Mouse (Mus musculus) heart, embryonic 13.5 days (tissue): Measurements from ENCODE around the gene 4930505A04Rik. TPM values are rescaled to one million over a fixed set of nuclear protein-coding genes. Genes with fewer than 3 reads are reported as not detected.
"Not testable (repeated sequence)": the region's sequence is repeated elsewhere in the genome, so short reads cannot be mapped to it uniquely, and the experiment has no call there.

ENCODE experiments used
- ATAC-seq: fragments of 200-750 bp; cut with Nextera tagmentation; 2 replicates; pipeline ENCODE4 v1.8.0; 2017; ENCODE audit warnings: moderate TSS enrichment; ENCODE audit not compliant: insufficient number of reproducible peaks, low FRiP score, low TSS enrichment; ENCODE audit errors: extremely low read depth
- H3K27ac ChIP-seq: fragments of 300-500 bp; sonication (generic); replicated peaks from 2 replicates; pipeline ENCODE4 v1.5.1; 2015; ENCODE audit warnings: moderate library complexity, mild to moderate bottlenecking, inconsistent platforms
- H3K27me3 ChIP-seq: fragments of 300-500 bp; sonication (generic); replicated peaks from 2 replicates; pipeline ENCODE4 v1.6.1; 2015; ENCODE audit warnings: mild to moderate bottlenecking, inconsistent platforms
- H3K36me3 ChIP-seq: fragments of 300-500 bp; sonication (generic); 2 replicates; pipeline ENCODE4 v1.6.1; 2015; ENCODE audit warnings: mild to moderate bottlenecking, inconsistent platforms
- H3K4me1 ChIP-seq: fragments of 300-500 bp; sonication (generic); 2 replicates; pipeline ENCODE4 v1.6.1; 2015; ENCODE audit warnings: inconsistent platforms
- H3K4me2 ChIP-seq: fragments of 300-500 bp; sonication (generic); 2 replicates; pipeline ENCODE4 v1.6.1; 2015; ENCODE audit warnings: inconsistent platforms, mild to moderate bottlenecking, moderate library complexity
- H3K4me3 ChIP-seq: fragments of 300-500 bp; sonication (generic); 2 replicates; pipeline ENCODE4 v1.5.1; 2015; ENCODE audit warnings: moderate library complexity, mild to moderate bottlenecking, inconsistent platforms
- H3K9ac ChIP-seq: fragments of 300-500 bp; sonication (generic); 2 replicates; pipeline ENCODE4 v1.6.1; 2015; ENCODE audit warnings: inconsistent platforms, mild to moderate bottlenecking, moderate library complexity
- H3K9me3 ChIP-seq: fragments of 300-500 bp; sonication (generic); 2 replicates; pipeline ENCODE4 v1.6.1; 2016; ENCODE audit warnings: inconsistent platforms
- WGBS: fragments of 180-500 bp; shearing (Covaris S2); methylation state at CpG from one replicate; pipeline ENCODE4 v1.1.7; 2015; ENCODE audit warnings: mixed read lengths; 5-methylcytosine and 5-hydroxymethylcytosine counted together
- polyA plus RNA-seq: library from polyadenylated mRNA; unstranded; fragments of >200 nt; fragmentation: Nextera tagmentation; extraction: Ambion mirVana; gene quantifications from 2 replicates; pipeline ENCODE4 v1.2.1, GENCODE M21; 2015

4930505A04Rik gene
- polyA plus RNA-seq, 1 experiment from 2014 or later: not detected

DNA sequence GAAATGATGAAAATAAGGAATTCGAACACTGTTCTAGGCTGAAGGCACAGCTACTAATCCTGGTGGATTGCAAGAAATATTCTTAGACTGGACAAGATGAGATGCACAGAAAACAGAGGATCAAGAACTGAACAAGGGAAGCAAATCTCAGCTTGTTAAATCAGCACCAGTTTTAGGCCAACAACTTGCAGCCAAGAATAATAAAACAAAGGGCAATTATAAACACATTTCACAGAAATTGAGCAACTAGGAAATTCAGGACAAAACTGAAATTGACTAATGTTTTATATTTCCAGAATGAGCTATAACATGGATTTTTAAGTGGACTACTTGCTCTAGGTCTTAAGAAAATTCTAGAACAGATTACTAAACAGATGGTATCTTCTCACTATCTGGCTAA is 24.1 kb downstream of the 4930505A04Rik start:
- no peak for ATAC-seq
- Histone ChIP-seq H3K36me3 (no peaks in the 10 kb centered on the region), H3K27ac (no peak overlapping the region), H3K4me3 (no peak overlapping the region), H3K4me2 (no peak overlapping the region), H3K4me1 (0 out of 2 replicates have a peak, but pooled peaks cover 6% of the 10 kb centered on the region), H3K9ac (no peak overlapping the region), H3K27me3 (no peaks in the 10 kb centered on the region), H3K9me3 (no peaks in the 10 kb centered on the region)
- WGBS: 87% methylated on average over 1 of the region's 1 CpGs

DNA sequence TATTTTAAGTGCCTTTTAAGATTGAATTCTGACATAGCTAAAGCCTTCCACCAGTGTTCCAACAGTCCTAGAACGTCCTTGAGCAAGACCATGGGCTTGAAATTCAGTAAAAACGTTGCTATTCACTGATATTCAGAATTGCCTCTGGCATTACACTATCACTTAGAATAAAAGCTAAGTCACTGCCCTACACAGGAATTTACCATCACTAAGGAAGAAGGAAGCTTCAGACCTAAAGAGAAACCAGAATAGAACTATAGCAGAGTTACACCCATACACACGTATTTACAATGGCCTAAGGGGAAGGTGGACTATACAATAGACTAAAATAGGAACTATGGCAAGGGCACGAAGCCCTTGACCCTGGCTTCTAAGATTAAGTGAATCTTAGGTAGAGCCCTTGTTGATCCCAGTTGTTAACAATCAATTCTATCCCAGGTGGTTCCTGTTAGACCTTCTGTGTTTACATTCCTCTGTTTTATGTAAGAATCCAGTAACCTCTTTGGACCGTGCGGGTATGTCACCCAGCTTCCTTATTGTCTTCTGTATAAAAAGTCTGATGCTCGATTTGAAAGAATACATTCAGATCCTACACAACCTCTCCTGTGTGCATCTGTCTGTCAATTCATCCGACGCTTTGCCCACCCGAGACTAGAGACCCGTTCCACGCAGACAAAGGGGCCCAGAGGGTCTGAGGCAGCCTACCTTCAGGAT is 27.3 kb downstream of the 4930505A04Rik start:
- not testable (repeated sequence) for ATAC-seq, H3K4me3 ChIP-seq, H3K9ac ChIP-seq, H3K4me2 ChIP-seq, H3K27ac ChIP-seq, H3K9me3 ChIP-seq, H3K4me1 ChIP-seq, H3K27me3 ChIP-seq, H3K36me3 ChIP-seq
- 82% methylated on average over 12 of the region's 12 CpGs for whole genome bisulfite sequencing

DNA sequence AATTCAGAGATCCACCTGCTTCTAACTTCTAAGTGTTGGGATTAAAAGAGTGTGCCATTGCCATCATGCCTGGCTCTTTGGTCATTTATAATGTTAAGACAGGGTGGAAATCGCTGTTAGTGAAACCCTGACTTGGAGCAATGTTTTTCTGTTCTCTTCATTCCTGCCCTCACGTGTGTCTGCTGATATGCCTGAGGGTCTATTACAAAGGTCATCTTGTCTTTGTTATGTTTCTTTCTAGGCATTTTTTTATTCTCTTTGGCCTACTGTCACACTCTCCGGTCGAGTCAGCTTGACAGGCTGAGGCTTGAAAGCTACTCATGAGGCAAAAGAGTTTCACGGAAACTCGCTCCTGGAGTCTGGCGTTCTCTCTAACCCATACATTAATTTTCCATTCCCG is 27.9 kb downstream of the 4930505A04Rik start:
- WGBS: 79% methylated on average over 8 of the region's 8 CpGs
- H3K4me3 ChIP-seq: no peak overlapping the region
- H3K27me3 ChIP-seq: no peaks in the 10 kb centered on the region
- H3K9ac ChIP-seq: no peak overlapping the region
- ATAC-seq: no peak
- no peaks in the 10 kb centered on the region for H3K36me3 ChIP-seq
- no peaks in the 10 kb centered on the region for H3K4me1 ChIP-seq
- no peak overlapping the region for H3K27ac ChIP-seq
- no peak overlapping the region for H3K4me2 ChIP-seq
- no peaks in the 10 kb centered on the region for H3K9me3 ChIP-seq

DNA sequence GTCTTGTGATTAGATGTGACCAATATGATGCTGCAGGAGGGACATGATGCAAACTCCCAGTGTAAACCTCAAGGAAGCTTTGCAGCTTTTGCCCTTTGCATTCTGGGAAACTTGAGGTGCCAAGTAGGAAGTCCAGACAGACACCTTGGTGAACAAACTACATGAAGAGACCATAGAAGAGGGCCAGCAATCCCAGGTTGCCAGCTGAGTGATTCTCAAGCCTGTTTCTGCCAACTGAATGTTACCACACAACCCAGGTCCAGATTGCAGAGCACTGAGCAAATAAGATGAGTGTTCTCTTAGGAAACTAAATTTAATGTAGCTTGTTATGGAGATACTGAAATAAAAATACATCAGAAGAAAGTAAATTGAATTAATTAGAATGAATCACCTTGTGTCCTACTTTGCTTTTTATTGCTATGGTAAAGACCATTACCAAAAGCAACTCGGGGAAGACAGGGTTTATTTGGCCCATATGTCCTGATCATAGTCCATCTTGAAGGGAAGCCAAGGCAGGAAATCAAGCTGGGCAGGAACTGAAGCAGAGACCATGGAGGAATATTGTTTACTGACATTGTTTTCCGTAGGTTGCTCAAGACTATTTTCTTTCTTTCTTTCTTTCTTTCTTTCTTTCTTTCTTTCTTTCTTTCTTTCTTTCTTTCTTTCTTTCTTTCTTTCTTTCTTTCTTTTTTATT is 38.2 kb downstream of the 4930505A04Rik start:
- Histone ChIP-seq H3K4me2 (no peak overlapping the region), H3K36me3 (no peaks in the 10 kb centered on the region), H3K9ac (no peak overlapping the region), H3K9me3 (no peaks in the 10 kb centered on the region), H3K4me1 (no peaks in the 10 kb centered on the region), H3K27me3 (no peaks in the 10 kb centered on the region), H3K4me3 (no peak overlapping the region), H3K27ac (no peak overlapping the region)
- WGBS: 74% methylated on average over 2 of the region's 2 CpGs
- no peak for ATAC-seq

DNA sequence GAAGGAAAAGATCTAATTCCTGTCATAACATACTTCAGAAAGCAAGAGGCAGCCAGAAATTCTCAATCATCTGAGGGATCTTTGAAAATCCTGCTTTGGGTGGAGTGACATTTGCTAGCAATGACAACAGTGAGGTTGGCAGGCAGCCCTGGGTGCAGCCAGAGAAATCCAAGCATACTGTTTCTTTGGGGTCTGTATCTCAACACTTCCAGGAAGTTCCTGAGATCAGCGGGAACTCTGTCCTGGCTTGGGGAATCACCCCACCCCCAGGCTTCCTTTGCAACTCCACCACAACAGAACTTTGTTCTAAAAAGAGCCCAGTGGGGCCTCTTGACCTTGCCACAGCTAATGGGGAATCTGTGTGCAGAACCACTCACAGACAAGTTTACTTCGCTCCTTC is 66.0 kb downstream of the 4930505A04Rik start:
- no peak; the same call in 1 of the 2 replicates for ATAC-seq
- H3K27ac ChIP-seq: peak overlapping the region; percentile 65
- WGBS: 25% methylated on average over 2 of the region's 2 CpGs

DNA sequence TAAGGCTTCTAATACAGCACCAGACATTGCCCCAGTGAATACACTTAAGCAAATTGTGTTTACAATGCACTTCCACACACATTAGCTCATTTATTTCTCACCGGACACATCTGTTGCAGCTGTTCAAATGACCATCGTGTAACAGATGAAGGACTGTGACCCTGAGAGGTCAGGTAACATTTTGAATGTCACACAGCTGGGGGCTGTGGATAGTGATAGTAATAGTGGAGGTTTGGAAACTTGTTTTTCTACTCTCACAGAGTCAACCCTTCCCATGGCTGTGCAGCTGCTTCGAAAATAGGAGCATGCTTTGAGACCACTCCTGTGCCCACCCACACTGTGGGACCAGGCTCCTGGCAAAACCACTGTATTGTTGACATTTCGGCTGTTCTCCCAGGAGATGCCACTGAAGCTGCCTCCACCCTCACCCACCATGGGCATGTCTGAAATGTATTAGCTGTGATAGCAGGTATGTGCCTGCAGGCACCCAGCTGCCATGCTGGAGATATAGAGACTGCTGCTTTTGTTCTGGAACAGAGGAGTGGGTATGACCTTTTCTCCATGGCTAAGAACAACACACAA is 66.9 kb downstream of the 4930505A04Rik start:
- no peak overlapping the region for H3K4me2 ChIP-seq
- no peaks in the 10 kb centered on the region for H3K36me3 ChIP-seq
- WGBS: 68% methylated on average over 4 of the region's 4 CpGs
- H3K9me3 ChIP-seq: no peaks in the 10 kb centered on the region
- H3K9ac ChIP-seq: no peak overlapping the region
- H3K27me3 ChIP-seq: no peaks in the 10 kb centered on the region
- H3K27ac ChIP-seq: peak overlapping the region; percentile 65
- peaks cover 16% of the 10 kb centered on the region for H3K4me1 ChIP-seq
- ATAC-seq: no peak
- H3K4me3 ChIP-seq: no peak overlapping the region

More for the DNA sequence above, 66.0 kb downstream of the 4930505A04Rik start:
- Histone ChIP-seq H3K4me2 (0 out of 2 replicates have a peak overlapping the region, but pooled peaks have one; percentile 11), H3K9ac (peak overlapping the region; percentile 7; the same call in 1 of the 2 replicates), H3K36me3 (no peaks in the 10 kb centered on the region), H3K27me3 (no peaks in the 10 kb centered on the region), H3K9me3 (no peaks in the 10 kb centered on the region), H3K4me3 (no peak overlapping the region), H3K4me1 (peaks cover 16% of the 10 kb centered on the region)

DNA sequence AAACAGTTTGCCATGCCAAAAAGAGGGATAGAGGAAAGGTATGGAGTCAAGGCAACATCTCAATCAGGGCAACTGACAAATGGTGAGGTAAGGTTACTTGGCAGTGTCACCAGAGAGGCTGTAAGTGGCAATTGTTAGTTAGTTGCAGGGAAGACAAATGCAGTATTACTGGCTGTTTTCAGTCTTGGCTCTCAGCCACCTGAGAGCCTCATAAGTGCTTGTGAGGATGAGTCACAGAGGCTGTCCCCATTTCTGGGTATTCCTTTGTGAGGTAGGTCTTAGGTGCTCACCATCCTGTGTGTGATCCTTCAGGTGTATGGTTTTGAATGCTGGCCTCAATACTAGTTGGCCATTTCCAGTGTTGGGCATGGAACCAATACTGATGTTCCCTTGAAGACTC is 77.3 kb downstream of the 4930505A04Rik start:
- no peak for ATAC-seq
- Histone ChIP-seq H3K4me2 (no peak overlapping the region), H3K36me3 (no peaks in the 10 kb centered on the region)

DNA sequence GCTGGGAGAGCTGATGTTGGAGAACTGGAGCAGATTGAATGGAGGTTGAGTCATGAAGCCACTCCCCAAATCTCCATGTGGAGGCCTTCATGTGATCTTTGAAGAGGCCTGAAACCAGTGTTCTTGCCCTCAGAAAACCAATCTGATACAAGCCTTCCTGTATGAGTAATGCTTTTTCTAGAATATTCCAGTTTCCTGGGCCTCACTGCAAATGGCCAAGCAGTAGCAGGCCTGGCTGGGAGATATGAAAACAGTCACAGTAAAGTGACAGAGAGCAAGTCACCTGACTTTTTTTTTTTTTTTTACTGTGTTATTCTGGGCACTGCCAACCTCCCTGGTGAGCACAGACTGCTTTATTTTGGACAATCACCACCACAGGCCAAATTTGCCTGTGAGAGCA is 88.6 kb downstream of the 4930505A04Rik start:
- no peak overlapping the region for H3K27ac ChIP-seq
- H3K4me2 ChIP-seq: no peak overlapping the region
- no peaks in the 10 kb centered on the region for H3K27me3 ChIP-seq
- no peak overlapping the region for H3K4me3 ChIP-seq
- no peak for ATAC-seq
- no peaks in the 10 kb centered on the region for H3K36me3 ChIP-seq
- peaks cover 4% of the 10 kb centered on the region for H3K4me1 ChIP-seq
- no peak overlapping the region for H3K9ac ChIP-seq
- H3K9me3 ChIP-seq: peaks cover 5% of the 10 kb centered on the region; the same call in 1 of the 2 replicates

More for the DNA sequence above, 77.3 kb downstream of the 4930505A04Rik start:
- Histone ChIP-seq H3K9ac (no peak overlapping the region), H3K27me3 (no peaks in the 10 kb centered on the region), H3K4me1 (no peaks in the 10 kb centered on the region), H3K9me3 (no peaks in the 10 kb centered on the region), H3K27ac (no peak overlapping the region), H3K4me3 (no peak overlapping the region)

Other genes with a start within 250 kb of the 4930505A04Rik start
- gene Sptbn1, start 203.7 kb downstream of the 4930505A04Rik start, polyA plus RNA-seq: 145 and 155 TPM in 2 replicates
- 27.9 and 31.0 TPM in 2 replicates for gene Acyp2, start 177.8 kb upstream of the 4930505A04Rik start, polyA plus RNA-seq